Mouse (Mus musculus): ENCODE results near the gene Zmynd19. TPM values are rescaled to one million over a fixed set of nuclear protein-coding genes. Genes with fewer than 3 reads are reported as not detected.
"Not testable (repeated sequence)": the region's sequence is repeated elsewhere in the genome, so short reads cannot be mapped to it uniquely, and the experiment has no call there.

The Zmynd19 gene
- polyA plus RNA-seq, 1 experiment from 2014 or later = 47.3 TPM

- Histone ChIP-seq H3K36me3 (ENCODE audit: control insufficient read depth, insufficient read depth, low read length) (0 out of 2 replicates have a peak, but pooled peaks cover 2% of the 10 kb centered on the region), H3K4me1 (replicated peaks; ENCODE audit: control insufficient read depth, insufficient read depth, low read length) (peaks cover 2% of the 10 kb centered on the region), H3K9ac (ENCODE audit: low read depth, low read length) (no peak overlapping the region), H3K27ac (ENCODE audit: low read depth, low read length) (no peak overlapping the region), H3K4me2 (no peak overlapping the region), H3K27me3 (replicated peaks; ENCODE audit: control insufficient read depth, insufficient read depth, low read length) (0 out of 2 replicates have a peak, but pooled peaks cover 3% of the 10 kb centered on the region), H3K9me3 (ENCODE audit: control insufficient read depth, low read length) (no peaks in the 10 kb centered on the region), H3K4me3 (ENCODE audit: low read depth, low read length) (no peak overlapping the region)
- no peak for DNase-seq (ENCODE audit: low spot score)
- WGBS = 70% methylated on average over 2 of the region's 2 CpGs
- ATAC-seq (replicated peaks; ENCODE audit: low FRiP score) = no peak
Observed at GRCm38 (mm10) chr2:24929119-24929518, 20.5 kb upstream of the Zmynd19 start.

GRCm38 (mm10) chr2:24929593-24929992, 20.0 kb upstream of the Zmynd19 start:
- DNase-seq (ENCODE audit: low spot score) (no peak), ATAC-seq (replicated peaks; ENCODE audit: low FRiP score) (no peak)
- Histone ChIP-seq H3K4me1 (replicated peaks; ENCODE audit: control insufficient read depth, insufficient read depth, low read length) (peaks cover 6% of the 10 kb centered on the region), H3K9ac (ENCODE audit: low read depth, low read length) (no peak overlapping the region), H3K36me3 (ENCODE audit: control insufficient read depth, insufficient read depth, low read length) (0 out of 2 replicates have a peak, but pooled peaks cover 2% of the 10 kb centered on the region), H3K4me3 (ENCODE audit: low read depth, low read length) (no peak overlapping the region), H3K27me3 (replicated peaks; ENCODE audit: control insufficient read depth, insufficient read depth, low read length) (0 out of 2 replicates have a peak, but pooled peaks cover 3% of the 10 kb centered on the region), H3K27ac (ENCODE audit: low read depth, low read length) (no peak overlapping the region), H3K9me3 (ENCODE audit: control insufficient read depth, low read length) (no peaks in the 10 kb centered on the region), H3K4me2 (no peak overlapping the region)
- WGBS = 86% methylated on average over 5 of the region's 5 CpGs

- peak overlapping the region; percentile 99 for H3K4me2 ChIP-seq
- no peaks in the 10 kb centered on the region for H3K36me3 ChIP-seq (ENCODE audit: control insufficient read depth, insufficient read depth, low read length)
- peak overlapping the region; percentile 79 for H3K27ac ChIP-seq (ENCODE audit: low read depth, low read length)
- WGBS = 5% methylated on average over 19 of the region's 19 CpGs
- H3K4me3 ChIP-seq (ENCODE audit: low read depth, low read length) = peak overlapping the region; percentile 83
- no peaks in the 10 kb centered on the region for H3K9me3 ChIP-seq (ENCODE audit: control insufficient read depth, low read length)
- H3K4me1 ChIP-seq (replicated peaks; ENCODE audit: control insufficient read depth, insufficient read depth, low read length) = peaks cover 6% of the 10 kb centered on the region
- ATAC-seq (replicated peaks; ENCODE audit: low FRiP score) (peak; percentile 71), DNase-seq (ENCODE audit: low spot score) (no peak)
- H3K27me3 ChIP-seq (replicated peaks; ENCODE audit: control insufficient read depth, insufficient read depth, low read length) = 0 out of 2 replicates have a peak, but pooled peaks cover 3% of the 10 kb centered on the region
- H3K9ac ChIP-seq (ENCODE audit: low read depth, low read length) = peak overlapping the region; percentile 88
Observed at GRCm38 (mm10) chr2:24934441-24934963, 15.1 kb upstream of the Zmynd19 start.

- Histone ChIP-seq H3K36me3 (ENCODE audit: control insufficient read depth, insufficient read depth, low read length) (no peaks in the 10 kb centered on the region), H3K4me3 (ENCODE audit: low read depth, low read length) (peak within 1 kb of the TSS; percentile 83), H3K4me2 (peak within 1 kb of the TSS; percentile 99), H3K9ac (ENCODE audit: low read depth, low read length) (peak within 1 kb of the TSS; percentile 88), H3K4me1 (replicated peaks; ENCODE audit: control insufficient read depth, insufficient read depth, low read length) (peaks cover 6% of the 10 kb centered on the region), H3K27me3 (replicated peaks; ENCODE audit: control insufficient read depth, insufficient read depth, low read length) (0 out of 2 replicates have a peak, but pooled peaks cover 3% of the 10 kb centered on the region), H3K27ac (ENCODE audit: low read depth, low read length) (peak within 1 kb of the TSS; percentile 79), H3K9me3 (ENCODE audit: control insufficient read depth, low read length) (no peaks in the 10 kb centered on the region)
- WGBS = under 1% methylated on average over 49 of the region's 49 CpGs
- ATAC-seq (replicated peaks; ENCODE audit: low FRiP score) (peak; percentile 91), DNase-seq (ENCODE audit: low spot score) (peak; percentile 90)
Observed at GRCm38 (mm10) chr2:24935057-24935796, 14.4 kb upstream of the Zmynd19 start, which contains the start of gene Arrdc1. TSS of gene Arrdc1 (minus strand) at chr2:24935252.

GRCm38 (mm10) chr2:24942092-24942491, 7.5 kb upstream of the Zmynd19 start:
- ATAC-seq (replicated peaks; ENCODE audit: low FRiP score) (no peak), DNase-seq (ENCODE audit: low spot score) (no peak)
- H3K9ac ChIP-seq (ENCODE audit: low read depth, low read length) = no peak overlapping the region
- H3K4me1 ChIP-seq (replicated peaks; ENCODE audit: control insufficient read depth, insufficient read depth, low read length) = no peaks in the 10 kb centered on the region
- no peak overlapping the region for H3K4me2 ChIP-seq
- no peaks in the 10 kb centered on the region for H3K36me3 ChIP-seq (ENCODE audit: control insufficient read depth, insufficient read depth, low read length)
- H3K9me3 ChIP-seq (ENCODE audit: control insufficient read depth, low read length) = no peaks in the 10 kb centered on the region
- H3K4me3 ChIP-seq (ENCODE audit: low read depth, low read length) = no peak overlapping the region
- 62% methylated on average over 4 of the region's 4 CpGs for WGBS
- no peak overlapping the region for H3K27ac ChIP-seq (ENCODE audit: low read depth, low read length)
- no peaks in the 10 kb centered on the region for H3K27me3 ChIP-seq (replicated peaks; ENCODE audit: control insufficient read depth, insufficient read depth, low read length)

- H3K27me3 ChIP-seq (replicated peaks; ENCODE audit: control insufficient read depth, insufficient read depth, low read length); H3K4me3 ChIP-seq (ENCODE audit: low read depth, low read length); H3K4me2 ChIP-seq; H3K9ac ChIP-seq (ENCODE audit: low read depth, low read length); H3K36me3 ChIP-seq (ENCODE audit: control insufficient read depth, insufficient read depth, low read length); H3K9me3 ChIP-seq (ENCODE audit: control insufficient read depth, low read length); DNase-seq (ENCODE audit: low spot score); ATAC-seq (replicated peaks; ENCODE audit: low FRiP score); H3K4me1 ChIP-seq (replicated peaks; ENCODE audit: control insufficient read depth, insufficient read depth, low read length); H3K27ac ChIP-seq (ENCODE audit: low read depth, low read length): not testable (repeated sequence)
- 45% methylated on average over 2 of the region's 2 CpGs for WGBS
Observed at GRCm38 (mm10) chr2:24944304-24944703, 5.3 kb upstream of the Zmynd19 start.

- under 1% methylated on average over 31 of the region's 31 CpGs for WGBS
- H3K4me1 ChIP-seq (replicated peaks; ENCODE audit: control insufficient read depth, insufficient read depth, low read length) = peaks cover 29% of the 10 kb centered on the region
Observed at GRCm38 (mm10) chr2:24950189-24950535, 570 bp downstream of the Zmynd19 start.

GRCm38 (mm10) chr2:24952537-24953055, 3.0 kb downstream of the Zmynd19 start:
- ATAC-seq (replicated peaks; ENCODE audit: low FRiP score) (peak; percentile 68), DNase-seq (ENCODE audit: low spot score) (no peak)
- no peaks in the 10 kb centered on the region for H3K27me3 ChIP-seq (replicated peaks; ENCODE audit: control insufficient read depth, insufficient read depth, low read length)
- H3K9me3 ChIP-seq (ENCODE audit: control insufficient read depth, low read length) = no peaks in the 10 kb centered on the region
- peak overlapping the region; percentile 36; the same call in 1 of the 2 replicates for H3K4me3 ChIP-seq (ENCODE audit: low read depth, low read length)
- H3K4me2 ChIP-seq = peak overlapping the region; percentile 98
- peaks cover 29% of the 10 kb centered on the region for H3K4me1 ChIP-seq (replicated peaks; ENCODE audit: control insufficient read depth, insufficient read depth, low read length)
- peak overlapping the region; percentile 59; the same call in 1 of the 2 replicates for H3K27ac ChIP-seq (ENCODE audit: low read depth, low read length)
- H3K36me3 ChIP-seq (ENCODE audit: control insufficient read depth, insufficient read depth, low read length) = peaks cover 30% of the 10 kb centered on the region
- WGBS = 52% methylated on average over 4 of the region's 4 CpGs
- H3K9ac ChIP-seq (ENCODE audit: low read depth, low read length) = 0 out of 2 replicates have a peak overlapping the region, but pooled peaks have one; percentile 37

More at GRCm38 (mm10) chr2:24950189-24950535, 570 bp downstream of the Zmynd19 start:
- Histone ChIP-seq H3K4me3 (ENCODE audit: low read depth, low read length) (peak overlapping the region; percentile 99), H3K9ac (ENCODE audit: low read depth, low read length) (peak overlapping the region; percentile 99), H3K27ac (ENCODE audit: low read depth, low read length) (peak overlapping the region; percentile 77), H3K4me2 (peak overlapping the region; percentile 98), H3K27me3 (replicated peaks; ENCODE audit: control insufficient read depth, insufficient read depth, low read length) (no peaks in the 10 kb centered on the region), H3K36me3 (ENCODE audit: control insufficient read depth, insufficient read depth, low read length) (peaks cover 21% of the 10 kb centered on the region), H3K9me3 (ENCODE audit: control insufficient read depth, low read length) (no peaks in the 10 kb centered on the region)
- no peak for ATAC-seq (replicated peaks; ENCODE audit: low FRiP score)
- no peak for DNase-seq (ENCODE audit: low spot score)

All from liver, embryonic 11.5 days (tissue).